Mouse (Mus musculus): ENCODE measurements around the gene Entpd7. TPM values are rescaled to one million over a fixed set of nuclear protein-coding genes. Genes with fewer than 3 reads are reported as not detected.

The Entpd7 gene
- total and polyA plus RNA-seq, 2 experiments: 1.5 to 2.0 TPM

- Histone ChIP-seq H3K79me2 (ENCODE audit: control insufficient read depth, insufficient read depth, low read length) (no peaks in the 10 kb centered on the region), H3K27ac (replicated peaks; ENCODE audit: insufficient read depth, low read depth, low read length) (no peak overlapping the region), H3K9ac (ENCODE audit: low read depth, low read length) (no peak overlapping the region), H3K27me3 (ENCODE audit: control insufficient read depth, insufficient read depth, low read length) (no peaks in the 10 kb centered on the region), H3K36me3 (ENCODE audit: control insufficient read depth, insufficient read depth, low read length) (peaks cover 9% of the 10 kb centered on the region; the same call in 1 of the 2 replicates), H3K4me3 (ENCODE audit: insufficient read depth, low read depth, low read length) (no peak overlapping the region), H3K4me1 (ENCODE audit: control insufficient read depth, insufficient read depth, low read length) (no peaks in the 10 kb centered on the region)
- no peak for DNase-seq (ENCODE audit: extremely low read depth, low read depth, low spot score)
- TF ChIP-seq CTCF (IDR thresholded peaks at IDR 0.05; ENCODE audit: low read depth, low read length): no peak
- TF ChIP-seq POLR2A (IDR thresholded peaks at IDR 0.05; ENCODE audit: extremely low read depth, insufficient read depth, low read length): no peak
- WGBS: 98% methylated on average over 11 of the region's 11 CpGs
Observed at GRCm38 (mm10) chr19:43720061-43720460, 30.6 kb downstream of the Entpd7 start.

- 78% methylated on average over 8 of the region's 8 CpGs for WGBS
- DNase-seq (ENCODE audit: extremely low read depth, low read depth, low spot score): no peak
- Histone ChIP-seq H3K27ac (replicated peaks; ENCODE audit: insufficient read depth, low read depth, low read length) (no peak overlapping the region), H3K79me2 (ENCODE audit: control insufficient read depth, insufficient read depth, low read length) (no peaks in the 10 kb centered on the region), H3K4me1 (ENCODE audit: control insufficient read depth, insufficient read depth, low read length) (no peaks in the 10 kb centered on the region), H3K36me3 (ENCODE audit: control insufficient read depth, insufficient read depth, low read length) (peaks cover 20% of the 10 kb centered on the region), H3K27me3 (ENCODE audit: control insufficient read depth, insufficient read depth, low read length) (no peaks in the 10 kb centered on the region), H3K9ac (ENCODE audit: low read depth, low read length) (no peak overlapping the region), H3K4me3 (ENCODE audit: insufficient read depth, low read depth, low read length) (no peak overlapping the region)
- TF ChIP-seq CTCF (IDR thresholded peaks at IDR 0.05; ENCODE audit: low read depth, low read length): no peak
- no peak for TF ChIP-seq POLR2A (IDR thresholded peaks at IDR 0.05; ENCODE audit: extremely low read depth, insufficient read depth, low read length)
Observed at GRCm38 (mm10) chr19:43722891-43723290, 33.4 kb downstream of the Entpd7 start.

- Histone ChIP-seq H3K36me3 (ENCODE audit: control insufficient read depth, insufficient read depth, low read length) (peaks cover 26% of the 10 kb centered on the region), H3K27me3 (ENCODE audit: control insufficient read depth, insufficient read depth, low read length) (no peaks in the 10 kb centered on the region)
- no peak for DNase-seq (ENCODE audit: extremely low read depth, low read depth, low spot score)
Observed at GRCm38 (mm10) chr19:43723501-43723900, 34.0 kb downstream of the Entpd7 start.

GRCm38 (mm10) chr19:43724194-43724593 lies 34.7 kb downstream of the Entpd7 start:
- Histone ChIP-seq H3K4me1 (ENCODE audit: control insufficient read depth, insufficient read depth, low read length) (no peaks in the 10 kb centered on the region), H3K27ac (replicated peaks; ENCODE audit: insufficient read depth, low read depth, low read length) (no peak overlapping the region), H3K27me3 (ENCODE audit: control insufficient read depth, insufficient read depth, low read length) (no peaks in the 10 kb centered on the region), H3K79me2 (ENCODE audit: control insufficient read depth, insufficient read depth, low read length) (no peaks in the 10 kb centered on the region), H3K4me3 (ENCODE audit: insufficient read depth, low read depth, low read length) (no peak overlapping the region), H3K36me3 (ENCODE audit: control insufficient read depth, insufficient read depth, low read length) (peaks cover 24% of the 10 kb centered on the region), H3K9ac (ENCODE audit: low read depth, low read length) (no peak overlapping the region)
- no peak for TF ChIP-seq CTCF (IDR thresholded peaks at IDR 0.05; ENCODE audit: low read depth, low read length)
- TF ChIP-seq POLR2A (IDR thresholded peaks at IDR 0.05; ENCODE audit: extremely low read depth, insufficient read depth, low read length): no peak
- no peak for DNase-seq (ENCODE audit: extremely low read depth, low read depth, low spot score)
- 98% methylated on average over 20 of the region's 20 CpGs for WGBS

More at GRCm38 (mm10) chr19:43723501-43723900, 34.0 kb downstream of the Entpd7 start:
- Histone ChIP-seq H3K9ac (ENCODE audit: low read depth, low read length) (no peak overlapping the region), H3K27ac (replicated peaks; ENCODE audit: insufficient read depth, low read depth, low read length) (no peak overlapping the region), H3K79me2 (ENCODE audit: control insufficient read depth, insufficient read depth, low read length) (no peaks in the 10 kb centered on the region), H3K4me1 (ENCODE audit: control insufficient read depth, insufficient read depth, low read length) (no peaks in the 10 kb centered on the region), H3K4me3 (ENCODE audit: insufficient read depth, low read depth, low read length) (no peak overlapping the region)
- WGBS: 80% methylated on average over 10 of the region's 10 CpGs
- TF ChIP-seq POLR2A (IDR thresholded peaks at IDR 0.05; ENCODE audit: extremely low read depth, insufficient read depth, low read length): no peak
- TF ChIP-seq CTCF (IDR thresholded peaks at IDR 0.05; ENCODE audit: low read depth, low read length): no peak

GRCm38 (mm10) chr19:43724821-43725220 lies 35.3 kb downstream of the Entpd7 start:
- H3K79me2 ChIP-seq (ENCODE audit: control insufficient read depth, insufficient read depth, low read length): no peaks in the 10 kb centered on the region
- no peaks in the 10 kb centered on the region for H3K4me1 ChIP-seq (ENCODE audit: control insufficient read depth, insufficient read depth, low read length)
- H3K27ac ChIP-seq (replicated peaks; ENCODE audit: insufficient read depth, low read depth, low read length): no peak overlapping the region
- no peak overlapping the region for H3K4me3 ChIP-seq (ENCODE audit: insufficient read depth, low read depth, low read length)
- no peaks in the 10 kb centered on the region for H3K27me3 ChIP-seq (ENCODE audit: control insufficient read depth, insufficient read depth, low read length)
- DNase-seq (ENCODE audit: extremely low read depth, low read depth, low spot score): no peak
- H3K36me3 ChIP-seq (ENCODE audit: control insufficient read depth, insufficient read depth, low read length): peaks cover 27% of the 10 kb centered on the region
- TF ChIP-seq CTCF (IDR thresholded peaks at IDR 0.05; ENCODE audit: low read depth, low read length): no peak
- no peak overlapping the region for H3K9ac ChIP-seq (ENCODE audit: low read depth, low read length)
- 94% methylated on average over 7 of the region's 7 CpGs for WGBS

- Histone ChIP-seq H3K9ac (ENCODE audit: low read depth, low read length) (no peak overlapping the region), H3K4me1 (ENCODE audit: control insufficient read depth, insufficient read depth, low read length) (no peaks in the 10 kb centered on the region), H3K27me3 (ENCODE audit: control insufficient read depth, insufficient read depth, low read length) (no peaks in the 10 kb centered on the region), H3K36me3 (ENCODE audit: control insufficient read depth, insufficient read depth, low read length) (peaks cover 27% of the 10 kb centered on the region), H3K4me3 (ENCODE audit: insufficient read depth, low read depth, low read length) (no peak overlapping the region), H3K27ac (replicated peaks; ENCODE audit: insufficient read depth, low read depth, low read length) (no peak overlapping the region), H3K79me2 (ENCODE audit: control insufficient read depth, insufficient read depth, low read length) (no peaks in the 10 kb centered on the region)
- no peak for DNase-seq (ENCODE audit: extremely low read depth, low read depth, low spot score)
- 95% methylated on average over 15 of the region's 15 CpGs for WGBS
- no peak for TF ChIP-seq POLR2A (IDR thresholded peaks at IDR 0.05; ENCODE audit: extremely low read depth, insufficient read depth, low read length)
- TF ChIP-seq CTCF (IDR thresholded peaks at IDR 0.05; ENCODE audit: low read depth, low read length): no peak
Observed at GRCm38 (mm10) chr19:43726510-43727146, 37.2 kb downstream of the Entpd7 start.
